Mouse (Mus musculus) megakaryocyte progenitor cell, adult 5-6 weeks (primary cell): ENCODE data around the gene Chga. TPM values are rescaled to one million over a fixed set of nuclear protein-coding genes. Genes with fewer than 3 reads are reported as not detected.

ENCODE experiments used
- ATAC-seq: replicated peaks from 2 replicates; pipeline ENCODE4 v1.8.0; 2016; ENCODE audit warnings: mild to moderate bottlenecking, moderate TSS enrichment, inconsistent platforms; ENCODE audit not compliant: poor library complexity
- total RNA-seq, 2 experiments: library from RNA; stranded (forward) in 1 of 2; stranded (reverse) in 1 of 2; fragments of 157-497, 149-512 nt in 1 of 2; fragments of 200-1000 nt in 1 of 2; gene quantifications; 2 replicates each; pipeline versions ENCODE4 v1.2.3 to v1.2.4; 2015 to 2017

The Chga gene
- total RNA-seq, 2 experiments from 2014 or later = not detected

DNA sequence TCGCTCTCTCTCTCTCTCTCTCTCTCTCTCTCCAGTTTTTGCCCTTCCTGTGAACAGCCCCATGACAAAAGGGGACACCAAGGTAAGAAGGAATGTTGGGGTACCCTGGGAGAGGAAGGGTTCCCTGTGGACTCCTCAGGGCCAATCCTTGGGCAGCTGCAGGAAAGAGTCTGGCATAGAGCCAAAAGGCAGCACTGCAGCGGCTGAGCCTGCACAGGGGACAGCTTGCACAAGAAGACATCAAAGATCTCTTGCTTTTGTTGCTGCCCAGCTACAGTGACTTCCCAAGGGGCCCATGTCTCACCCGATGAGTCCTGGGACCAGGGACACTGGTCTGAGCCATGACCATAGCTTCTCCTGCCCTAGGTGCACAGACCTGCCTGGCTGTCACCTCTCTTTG is 1.1 kb downstream of the Chga start:
- no peak for ATAC-seq

- ATAC-seq = no peak
Observed at GRCm38 (mm10) chr12:102557372-102557771, 2.6 kb downstream of the Chga start.

- peak; percentile 64 for ATAC-seq
Observed at GRCm38 (mm10) chr12:102565086-102565485, 10.3 kb downstream of the Chga start.

- ATAC-seq = no peak
Observed at GRCm38 (mm10) chr12:102566951-102567350, 12.2 kb downstream of the Chga start.

DNA sequence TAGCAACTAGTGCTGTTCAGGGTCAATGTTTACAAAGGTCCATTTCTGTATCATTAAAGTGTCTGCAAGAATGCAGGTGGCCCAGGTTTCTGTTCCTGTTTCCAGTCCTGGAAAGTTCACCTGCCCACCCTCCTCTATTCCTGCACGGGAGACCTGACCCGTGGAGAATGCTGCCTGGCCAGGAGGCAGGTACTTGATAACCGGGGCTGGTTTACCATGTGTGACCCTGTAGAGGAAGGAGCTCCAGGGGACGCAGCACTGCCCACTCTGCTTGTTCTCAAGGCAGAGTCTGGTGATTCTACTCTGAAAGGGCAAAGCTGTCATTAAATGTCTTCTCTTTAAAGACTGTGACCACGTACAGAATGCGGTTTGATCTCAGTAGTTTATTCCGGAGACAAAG is 13.4 kb downstream of the Chga start:
- no peak for ATAC-seq

DNA sequence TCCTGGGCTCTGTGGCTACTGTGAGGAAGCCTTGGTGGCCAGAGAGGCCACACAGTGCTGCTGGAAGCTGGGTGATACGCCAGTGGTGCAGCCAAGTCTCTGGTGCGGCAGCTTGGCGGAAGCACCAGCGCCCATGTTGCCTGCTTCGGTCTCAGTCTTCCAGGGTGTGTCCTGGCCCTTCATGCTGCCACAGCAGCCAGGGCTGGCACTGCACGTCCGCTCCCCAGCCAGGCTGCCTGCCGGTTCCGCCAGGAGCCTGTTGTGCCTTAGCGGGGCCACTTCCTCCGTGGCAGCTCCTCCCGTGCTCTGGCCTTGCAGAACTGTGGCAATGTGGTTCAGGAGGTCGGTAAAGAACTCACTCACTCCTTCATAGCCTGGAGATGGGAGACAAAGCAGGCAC is 15.3 kb downstream of the Chga start:
- no peak for ATAC-seq

GRCm38 (mm10) chr12:102570734-102571133 is 16.0 kb downstream of the Chga start:
- no peak for ATAC-seq

- no peak for ATAC-seq
Observed at GRCm38 (mm10) chr12:102571666-102572065, 16.9 kb downstream of the Chga start.

DNA sequence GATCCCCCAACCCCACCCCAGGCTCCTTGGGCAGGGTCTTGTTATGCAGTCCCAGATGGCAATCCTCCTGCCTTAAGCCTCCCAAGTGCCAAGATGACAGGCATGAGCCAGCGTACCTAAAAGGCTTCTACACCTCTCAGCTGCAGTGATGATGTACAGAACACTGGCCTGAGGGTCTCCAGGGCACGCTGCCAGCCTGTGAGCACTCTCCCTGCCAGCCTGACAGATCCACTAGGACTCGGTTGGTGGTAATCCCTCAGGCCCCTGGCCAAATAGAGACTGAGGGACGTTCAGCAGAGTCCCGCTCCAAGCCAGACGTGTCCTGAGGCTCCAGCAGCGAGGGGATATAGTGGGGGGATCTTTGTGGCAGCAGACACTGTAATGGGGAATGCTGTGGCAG is 18.3 kb downstream of the Chga start:
- no peak for ATAC-seq

- peak; percentile 45 for ATAC-seq
Observed at GRCm38 (mm10) chr12:102575541-102576329, 21.0 kb downstream of the Chga start.

DNA sequence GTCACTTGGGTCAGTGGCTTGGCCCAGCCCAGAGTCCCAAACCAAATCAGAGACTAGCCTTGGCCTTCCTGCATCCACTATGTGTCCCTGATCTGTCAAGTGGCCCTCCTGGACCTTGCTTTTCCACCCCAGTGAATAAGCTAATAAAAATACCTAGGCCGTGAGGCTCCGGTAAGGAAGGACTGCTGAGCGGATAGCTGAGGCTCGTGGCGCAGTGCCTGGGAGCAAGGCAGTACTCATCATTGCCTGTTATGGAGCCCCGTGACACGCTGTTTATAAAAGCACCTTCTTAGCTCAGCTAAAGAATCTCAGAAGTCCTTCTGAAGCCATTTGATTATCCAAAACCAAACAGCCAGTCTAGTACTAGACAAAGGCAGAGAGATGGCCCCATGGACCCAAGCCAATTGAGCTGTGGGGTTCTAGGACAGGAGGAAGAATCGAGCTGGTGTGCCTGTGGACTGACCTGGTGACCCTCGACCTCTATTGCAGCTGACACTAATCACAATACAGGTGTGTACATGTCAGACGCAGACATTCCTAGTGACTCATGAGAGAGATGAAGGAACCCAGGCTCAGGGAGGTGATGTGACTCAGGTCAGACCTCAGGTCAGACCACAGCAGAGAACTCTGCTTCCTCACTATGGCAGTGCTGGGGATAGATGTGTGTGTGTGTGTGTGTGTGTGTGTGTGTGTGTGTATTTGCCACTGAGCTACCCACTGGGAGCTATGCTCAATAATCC is 22.1 kb downstream of the Chga start:
- ATAC-seq = no peak

DNA sequence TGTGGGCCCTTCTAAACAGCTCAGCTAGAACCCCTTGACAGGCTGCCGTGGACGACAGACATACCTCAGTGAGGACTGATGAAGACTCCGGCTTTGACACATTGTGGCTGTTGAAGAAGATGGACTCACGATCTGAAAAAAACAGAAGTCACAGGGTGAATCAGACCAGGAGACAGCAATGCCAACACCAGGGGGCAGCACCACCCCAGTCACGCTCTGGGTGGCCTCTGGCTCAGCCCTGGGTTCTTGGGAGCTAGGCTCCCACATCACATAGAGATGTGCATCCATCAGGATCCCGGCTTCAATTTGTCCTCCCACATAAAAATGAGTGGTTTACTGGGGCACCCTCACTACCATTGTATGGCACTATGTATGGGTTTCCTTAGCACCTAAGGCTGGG is 24.3 kb downstream of the Chga start:
- ATAC-seq = peak; percentile 86

GRCm38 (mm10) chr12:102581579-102582196 is 26.9 kb downstream of the Chga start:
- ATAC-seq = 0 out of 2 replicates have a peak, but pooled peaks have one; percentile 38

GRCm38 (mm10) chr12:102582441-102582840 is 27.7 kb downstream of the Chga start:
- ATAC-seq = no peak

DNA sequence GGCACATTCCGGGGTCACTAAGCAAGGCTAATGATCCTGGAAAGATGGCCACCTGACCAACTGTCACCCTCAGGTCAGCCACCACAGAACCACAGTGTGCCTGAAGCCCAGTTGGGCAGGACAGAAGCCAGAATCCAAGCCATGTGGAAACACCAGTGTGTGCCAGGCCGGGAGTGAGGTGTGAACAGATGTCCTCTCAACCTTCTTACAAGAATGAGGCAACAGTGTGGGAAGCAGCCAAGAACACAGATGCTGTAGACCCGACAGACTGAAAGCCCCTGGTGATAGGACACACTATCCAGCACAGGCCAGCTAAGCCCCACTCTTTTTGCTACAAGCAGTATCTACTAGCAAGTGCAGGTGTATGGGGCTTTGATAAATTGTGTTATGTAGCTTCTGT is 30.6 kb downstream of the Chga start:
- no peak for ATAC-seq

- no peak for ATAC-seq
Observed at GRCm38 (mm10) chr12:102586286-102586881, 31.6 kb downstream of the Chga start.

- no peak for ATAC-seq
Observed at GRCm38 (mm10) chr12:102587106-102587505, 32.3 kb downstream of the Chga start.

GRCm38 (mm10) chr12:102590711-102591360 is 36.1 kb downstream of the Chga start:
- no peak for ATAC-seq

DNA sequence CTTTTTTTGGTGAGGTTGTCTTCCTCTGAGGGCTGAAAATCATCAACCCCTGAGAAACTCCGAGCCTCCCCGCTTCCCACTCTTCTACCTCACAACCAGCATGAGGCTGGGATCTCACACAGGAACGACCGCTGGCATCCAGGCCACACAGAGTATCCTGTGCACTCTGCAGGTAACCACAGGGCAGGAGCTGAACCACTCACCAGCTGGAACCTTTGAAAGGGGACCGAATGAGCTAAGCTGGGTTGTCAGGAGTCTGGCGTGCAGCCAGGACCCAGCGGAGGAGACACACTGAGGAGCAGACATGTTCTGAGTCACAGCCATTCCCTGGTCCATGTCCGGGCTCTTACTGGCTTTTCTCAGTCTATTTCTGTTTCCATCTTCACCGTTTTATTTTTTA is 38.9 kb downstream of the Chga start:
- no peak for ATAC-seq

GRCm38 (mm10) chr12:102594627-102595026 is 39.9 kb downstream of the Chga start:
- no peak for ATAC-seq

- peak; percentile 54 for ATAC-seq
Observed at GRCm38 (mm10) chr12:102596410-102596809, 41.6 kb downstream of the Chga start.
